Mouse (Mus musculus) heart, adult 8-10 months (tissue): Measurements from ENCODE around the gene Lrrfip2. TPM values are rescaled to one million over a fixed set of nuclear protein-coding genes. Genes with fewer than 3 reads are reported as not detected.
A peak's percentile ranks its signal among the peaks of the same experiment; 100 is the strongest.

Experiments used
- DNase-seq: peaks from one replicate; pipeline ENCODE4 v3.0.0; 2022; ENCODE audit warnings: low spot score
- total RNA-seq, 4 experiments: library from RNA; stranded (reverse); gene quantifications; 2 replicates each; pipeline ENCODE4 v1.2.4; 2022

The Lrrfip2 gene
- total RNA-seq, 4 experiments from 2014 or later, result 89.3 to 102 (median 96.2) TPM

DNA sequence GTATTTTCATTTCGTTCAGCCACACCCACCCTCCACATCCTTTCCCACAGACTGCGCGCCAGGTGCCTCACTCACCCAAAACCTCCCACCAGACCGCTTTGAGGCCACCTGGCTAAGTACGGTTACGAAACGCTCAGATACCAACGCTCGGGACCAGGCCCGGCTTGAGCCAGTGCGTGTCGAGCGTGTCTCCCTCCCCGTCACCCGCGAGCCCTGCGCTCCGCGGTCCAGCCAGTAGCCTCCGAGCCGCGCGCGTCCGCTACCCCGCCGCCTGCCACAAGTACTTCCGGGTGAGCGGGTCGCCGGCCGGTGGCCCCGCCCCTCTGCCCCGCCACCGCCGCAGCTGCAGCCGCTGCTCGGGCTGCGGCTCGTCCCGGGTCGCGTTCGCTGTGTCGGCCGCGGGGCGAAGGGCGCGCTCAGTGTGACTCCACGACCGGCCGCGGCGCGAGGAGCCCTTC lies 431 bp downstream of the Lrrfip2 start:
- DNase-seq, result peak; percentile 80

DNA sequence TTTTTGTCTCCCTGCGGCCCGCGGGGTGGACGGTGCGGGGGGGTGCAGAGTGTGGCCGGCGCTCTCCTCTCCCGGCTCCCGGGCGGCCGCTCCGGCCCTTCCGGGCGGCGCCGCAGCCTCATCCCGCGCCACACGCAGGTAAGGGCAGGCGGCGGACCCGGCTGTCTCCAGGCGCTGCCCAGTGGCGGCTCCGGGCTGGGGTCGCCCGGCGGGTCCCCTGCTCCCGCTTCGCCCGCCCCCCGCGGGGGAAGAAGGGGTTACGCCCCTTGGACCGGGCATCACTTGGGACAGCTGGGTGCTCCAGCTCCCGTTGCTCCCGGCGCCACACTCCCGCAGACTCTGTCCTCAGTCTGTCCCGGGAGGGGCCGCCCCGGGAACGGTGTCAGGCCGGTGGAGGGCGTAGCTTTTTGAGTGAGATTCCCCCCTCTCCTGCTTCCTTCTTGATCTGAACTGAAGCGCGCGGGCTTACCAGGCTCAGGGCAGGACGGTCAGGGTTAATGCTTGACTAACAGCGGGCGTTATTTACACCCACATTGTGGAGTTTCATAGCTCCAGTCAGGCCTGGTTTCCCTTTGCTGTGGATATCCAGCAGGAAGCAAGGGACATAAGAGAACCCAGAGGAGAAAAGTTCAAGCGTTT lies 979 bp downstream of the Lrrfip2 start:
- DNase-seq, result peak; percentile 35

DNA sequence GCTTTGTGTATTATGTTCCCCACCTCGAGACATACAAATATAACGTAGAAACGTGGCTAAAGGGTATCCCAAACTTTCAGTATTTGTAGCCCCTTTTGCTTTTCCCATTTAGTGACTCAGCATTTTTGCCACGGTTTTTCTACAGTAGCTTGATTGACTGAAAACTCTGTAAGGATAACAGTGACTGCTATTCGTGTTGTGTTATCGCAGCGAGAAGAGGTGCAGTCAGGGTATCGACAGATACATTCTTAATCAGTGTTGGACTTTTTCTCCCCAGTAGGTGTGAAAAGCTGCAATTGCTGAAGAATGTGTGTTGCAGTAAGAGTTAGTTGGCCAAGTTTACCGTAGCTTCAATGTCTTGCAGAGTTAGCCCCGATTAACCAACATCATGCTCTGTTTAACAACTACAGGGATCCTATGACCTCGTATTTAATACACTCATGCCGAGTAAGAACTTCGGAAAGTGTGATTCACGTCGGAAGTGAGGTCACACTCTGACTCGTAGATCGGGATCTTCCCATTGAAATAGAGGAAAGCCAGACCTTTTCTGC lies 1.6 kb downstream of the Lrrfip2 start:
- peak; percentile 67 for DNase-seq

DNA sequence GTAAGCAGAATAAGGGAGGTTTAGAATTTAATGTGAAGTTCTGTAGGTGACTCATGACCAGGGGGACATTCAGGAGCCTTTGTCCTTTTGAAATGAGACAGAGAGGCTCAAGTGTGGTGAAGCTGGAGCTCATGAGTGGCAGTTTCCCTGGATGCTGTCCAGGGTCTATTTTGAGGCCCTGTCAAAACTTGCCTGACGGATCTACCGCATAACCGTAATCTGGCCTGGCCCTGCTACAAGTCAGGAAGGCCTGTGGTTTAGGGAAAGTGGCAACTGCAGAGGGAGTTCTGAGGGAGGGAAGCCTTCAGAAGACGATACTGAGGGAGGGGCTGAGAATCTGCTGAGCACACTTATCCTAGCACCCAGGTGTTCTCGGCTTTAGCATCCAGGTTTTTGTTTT lies 5.1 kb downstream of the Lrrfip2 start:
- peak; percentile 64 for DNase-seq

DNA sequence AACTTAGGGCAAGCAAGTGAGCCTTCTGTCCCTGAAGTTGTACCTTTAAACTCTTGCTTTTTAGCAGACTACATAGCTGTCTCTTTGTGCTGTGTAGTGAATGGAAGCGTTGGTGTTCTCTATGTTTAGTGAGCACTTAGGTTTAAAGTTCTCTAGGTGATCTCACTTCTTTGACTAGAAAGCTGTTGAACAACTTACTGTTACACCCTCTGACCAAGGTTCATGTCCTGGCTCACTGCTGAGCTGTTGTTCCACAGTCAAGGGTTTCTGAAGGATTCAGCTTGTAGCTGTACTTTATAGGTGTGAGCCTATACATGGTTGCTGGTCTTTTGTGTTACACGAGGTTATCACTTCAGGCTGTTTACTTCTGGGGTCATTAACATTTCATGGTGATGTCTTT lies 5.9 kb downstream of the Lrrfip2 start:
- no peak for DNase-seq

DNA sequence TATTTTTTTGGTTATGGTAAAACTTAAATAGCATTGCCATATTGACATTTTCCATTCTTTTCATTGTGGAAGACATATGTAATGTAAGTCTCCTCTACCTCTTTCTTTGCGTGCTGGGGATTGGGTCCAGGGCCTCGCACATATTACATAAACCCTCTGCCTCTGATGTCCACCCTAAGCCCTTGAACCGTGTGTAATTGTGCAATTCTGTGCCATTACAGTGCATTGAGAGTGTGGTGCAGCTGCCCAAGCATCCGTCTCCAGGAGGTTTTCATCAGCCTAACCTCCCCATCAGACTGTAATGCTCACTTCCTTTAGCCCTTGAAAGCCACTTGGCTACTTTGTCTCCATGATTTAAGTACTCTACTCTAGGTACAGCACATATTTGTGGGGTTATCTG lies 7.0 kb downstream of the Lrrfip2 start:
- DNase-seq, result no peak

DNA sequence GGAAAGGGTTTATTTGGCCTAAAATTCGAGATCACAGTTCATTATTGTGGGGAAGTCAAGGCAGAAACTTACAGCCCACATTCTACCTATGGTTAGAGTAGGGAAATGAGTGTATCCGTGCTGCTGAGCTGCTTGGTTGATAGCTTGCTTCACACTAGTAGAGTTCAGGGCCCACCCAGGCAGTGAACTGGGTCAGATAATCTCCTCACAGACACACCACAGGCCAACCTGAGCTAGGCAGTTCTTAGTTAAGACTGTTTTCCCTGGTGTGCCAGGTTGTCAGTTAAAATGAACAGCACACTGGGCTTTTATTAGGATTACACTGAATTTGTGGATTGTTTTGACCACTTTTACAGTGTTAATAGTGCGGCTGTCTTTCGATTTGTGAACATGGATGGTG lies 9.3 kb downstream of the Lrrfip2 start:
- DNase-seq, result no peak

DNA sequence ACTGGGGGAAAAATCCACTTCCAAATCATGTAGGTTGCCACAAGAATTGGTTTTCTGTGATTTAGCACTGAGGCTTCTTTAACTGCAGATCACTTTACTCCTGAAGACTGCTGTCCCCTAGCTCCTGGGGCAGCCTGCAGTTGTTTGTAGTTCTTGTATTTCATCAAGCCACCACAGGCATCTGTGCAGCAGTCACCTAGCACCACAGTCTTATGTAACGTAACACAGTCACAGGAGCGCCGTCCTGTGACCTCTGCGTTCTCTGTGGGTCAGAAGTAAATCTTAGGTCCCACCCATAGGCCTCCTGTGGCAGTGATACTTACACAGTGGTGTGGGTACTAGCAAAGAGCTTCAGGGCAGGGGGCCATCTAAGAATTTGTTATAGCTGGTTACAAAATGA lies 10.4 kb downstream of the Lrrfip2 start:
- DNase-seq, result no peak

DNA sequence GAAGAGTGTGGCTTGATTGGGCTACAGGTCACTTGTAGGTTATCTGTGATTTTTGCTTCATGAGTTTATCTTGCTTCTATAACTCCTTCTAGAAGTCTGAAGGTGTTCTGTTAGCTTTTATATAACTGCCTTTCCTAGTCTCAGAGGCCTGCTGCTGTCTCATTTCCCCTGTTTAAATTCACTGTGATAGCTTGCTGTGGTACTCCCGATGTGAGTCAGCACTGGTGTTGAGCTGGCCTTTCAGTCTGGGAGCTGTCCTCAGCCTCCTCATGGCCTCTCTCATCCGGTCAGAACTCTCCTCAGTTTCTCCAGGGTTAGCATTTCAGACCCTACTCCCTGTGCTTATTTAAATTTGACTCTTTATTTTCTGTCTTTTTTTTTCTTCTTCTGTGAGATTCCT lies 12.7 kb downstream of the Lrrfip2 start:
- no peak for DNase-seq

DNA sequence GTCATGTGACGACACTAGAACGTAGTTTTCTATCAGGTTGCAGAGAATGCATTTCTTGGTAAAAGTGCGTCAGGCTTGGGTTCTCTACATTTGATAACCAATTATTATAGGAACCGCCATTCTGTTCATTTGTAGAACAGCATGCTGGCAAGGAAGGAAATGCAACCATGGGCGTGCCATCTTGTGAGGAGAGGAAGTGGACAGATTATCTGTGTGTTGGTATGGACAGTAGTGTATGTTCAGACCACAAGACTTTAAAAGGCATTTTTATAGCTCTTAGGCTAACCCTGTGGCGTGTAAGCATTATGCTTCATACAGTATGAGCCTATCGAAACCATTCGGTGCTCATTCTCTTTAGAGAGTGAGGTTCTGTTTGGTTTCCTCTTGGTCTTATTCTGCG lies 20.8 kb downstream of the Lrrfip2 start:
- no peak for DNase-seq

DNA sequence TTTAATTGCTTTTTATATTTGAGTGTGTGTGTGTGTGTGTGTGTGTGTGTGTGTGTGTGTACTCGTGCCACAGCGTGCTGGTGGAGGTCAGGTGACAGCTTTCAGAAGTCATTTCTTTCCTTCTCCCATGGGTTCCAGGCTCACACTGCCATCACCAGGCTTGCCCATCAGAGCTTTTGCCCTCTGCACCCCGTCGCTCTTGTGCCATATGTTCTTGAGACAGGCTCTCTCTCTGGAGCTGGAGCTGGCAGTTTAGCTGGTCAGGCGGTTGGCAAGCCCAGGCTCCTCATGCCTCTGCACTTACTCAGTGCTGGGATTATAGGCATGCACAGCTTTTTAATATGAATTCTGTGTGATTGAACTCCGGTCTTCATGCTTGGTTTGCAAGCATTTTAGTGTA lies 25.3 kb downstream of the Lrrfip2 start:
- no peak for DNase-seq

DNA sequence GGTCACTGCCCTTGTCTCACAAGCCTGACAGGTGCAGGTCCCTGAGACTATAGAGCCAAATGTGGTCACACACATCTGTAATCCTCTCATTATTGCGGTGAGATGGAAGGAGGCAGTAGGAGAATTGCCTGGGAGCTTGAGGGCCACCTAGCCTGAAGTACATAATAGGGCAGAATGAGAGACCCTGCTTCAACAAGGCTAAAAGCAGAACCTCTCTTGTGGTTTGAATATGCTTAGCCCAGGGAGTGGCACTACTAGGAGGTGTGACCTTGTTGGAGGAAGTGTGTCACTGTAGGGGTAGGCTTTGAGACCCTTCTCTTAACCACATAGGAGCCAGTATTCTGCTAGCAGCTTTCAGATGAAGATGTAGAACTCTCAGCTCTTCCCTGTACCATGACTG lies 26.0 kb downstream of the Lrrfip2 start:
- DNase-seq, result no peak

DNA sequence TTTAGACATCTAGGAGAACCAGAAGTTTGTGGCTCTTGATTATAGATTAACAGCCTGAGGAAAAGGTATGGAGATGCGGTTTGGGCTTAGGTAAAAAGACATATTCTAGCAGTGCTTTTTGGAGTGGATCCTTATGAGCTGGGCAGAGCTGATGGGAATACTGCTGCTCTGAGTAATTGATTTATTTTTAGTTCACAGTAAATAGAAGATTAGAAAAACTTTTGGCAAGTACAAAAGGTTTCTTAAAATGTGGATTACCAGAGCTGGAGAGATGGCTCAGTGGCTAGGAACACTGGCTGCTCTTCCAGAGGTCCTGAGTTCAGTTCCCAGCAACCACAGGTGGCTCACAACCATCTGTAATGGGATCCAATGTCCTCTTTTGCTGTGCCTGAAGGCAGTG lies 27.3 kb downstream of the Lrrfip2 start:
- DNase-seq, result peak; percentile 50

DNA sequence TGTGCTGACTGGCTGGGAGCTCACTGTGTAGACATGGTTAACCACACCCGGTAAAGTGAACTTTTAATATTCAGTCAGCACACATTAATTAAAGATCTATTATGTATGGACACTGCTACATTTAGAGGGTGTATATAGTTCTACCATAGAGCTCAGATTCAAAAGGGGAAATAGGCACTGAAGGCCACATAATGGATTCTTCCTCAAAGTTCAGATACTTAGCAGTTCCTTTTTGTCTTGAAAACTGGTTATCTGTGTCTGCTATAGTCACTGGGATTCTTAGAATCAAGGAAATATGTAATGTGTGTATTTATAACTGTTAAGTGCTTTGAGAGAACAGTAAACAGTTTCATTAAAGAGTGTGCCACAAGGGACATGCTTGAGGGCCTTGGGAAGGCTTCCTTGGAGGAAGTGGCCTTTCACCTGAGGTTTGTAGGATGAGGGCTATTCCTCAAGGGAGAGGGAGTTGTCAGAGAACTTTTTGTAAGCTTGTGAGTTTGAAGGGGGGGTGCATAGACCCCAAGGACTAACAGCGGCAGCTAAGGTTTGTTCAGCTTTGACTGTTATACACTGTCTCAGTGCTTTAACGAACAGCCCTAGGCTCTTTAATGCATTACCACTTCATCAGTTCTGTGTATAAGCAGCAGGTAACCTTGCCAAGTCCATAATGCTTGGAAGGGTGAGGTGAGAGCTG lies 28.3 kb downstream of the Lrrfip2 start:
- no peak for DNase-seq

DNA sequence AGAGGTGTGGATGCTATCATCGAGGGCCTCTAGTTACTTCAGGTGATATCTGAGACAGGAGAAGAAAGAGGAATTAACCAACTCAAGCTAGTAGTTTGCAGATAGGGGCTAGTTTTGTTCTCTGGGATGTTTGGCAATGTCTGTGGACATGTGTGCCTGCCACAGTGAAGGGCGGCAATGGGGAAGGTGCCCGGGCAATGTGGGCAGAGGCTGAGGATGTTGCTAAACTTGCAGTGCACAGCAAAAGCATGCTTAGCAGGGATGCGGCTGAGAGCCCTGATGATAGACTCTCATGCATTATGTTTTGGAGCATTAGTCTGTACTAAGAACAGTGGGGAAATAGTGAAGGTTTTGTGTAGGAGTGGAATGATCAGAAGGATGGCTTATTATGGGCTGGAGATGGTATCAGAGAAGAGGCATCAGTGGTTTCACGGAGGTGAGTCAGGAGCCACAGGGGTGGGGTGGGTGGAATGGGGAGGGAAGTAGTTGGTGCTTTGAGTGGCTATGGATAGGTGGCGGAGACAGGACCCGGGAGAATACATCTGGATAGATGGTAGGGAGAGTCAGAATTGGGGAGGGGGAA lies 28.9 kb downstream of the Lrrfip2 start:
- DNase-seq, result no peak

DNA sequence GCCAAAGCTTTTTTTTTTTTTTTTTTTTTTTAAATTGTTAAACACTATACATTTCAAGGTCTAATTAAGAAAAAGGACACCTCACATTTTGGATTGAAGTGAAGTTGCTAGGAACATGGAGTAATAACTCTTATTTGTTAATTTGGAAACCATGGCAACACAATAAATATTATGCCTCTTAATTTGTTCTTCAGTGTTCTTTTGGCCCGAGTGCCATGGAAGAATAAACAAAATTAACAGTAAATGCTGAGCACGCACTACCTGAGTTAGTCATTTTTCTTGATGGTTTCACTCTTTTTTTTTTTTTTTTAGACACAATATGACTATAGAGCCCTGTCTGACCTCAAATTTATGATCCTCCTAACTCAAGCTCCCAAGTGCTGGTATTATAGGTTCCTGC lies 30.6 kb downstream of the Lrrfip2 start:
- no peak for DNase-seq

DNA sequence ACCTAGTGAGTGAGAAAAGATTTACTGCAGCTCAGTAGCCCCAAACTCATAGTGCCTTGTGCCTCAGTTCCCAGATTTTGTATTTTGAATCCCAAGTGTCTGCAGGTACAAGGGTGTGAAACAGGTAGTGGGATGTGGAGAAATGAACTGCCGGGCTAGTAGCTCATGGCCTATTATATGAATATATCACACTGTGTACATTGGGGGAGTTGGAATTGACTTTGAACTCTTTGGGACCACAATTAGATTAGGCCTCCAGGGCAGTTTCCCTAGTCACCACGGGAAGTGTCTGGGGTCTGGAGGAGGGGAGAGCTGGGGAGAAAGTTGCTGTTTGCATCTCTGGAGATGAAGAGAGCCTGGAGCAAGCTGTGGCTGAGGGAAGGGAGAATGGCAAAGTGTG lies 31.0 kb downstream of the Lrrfip2 start:
- DNase-seq, result no peak

DNA sequence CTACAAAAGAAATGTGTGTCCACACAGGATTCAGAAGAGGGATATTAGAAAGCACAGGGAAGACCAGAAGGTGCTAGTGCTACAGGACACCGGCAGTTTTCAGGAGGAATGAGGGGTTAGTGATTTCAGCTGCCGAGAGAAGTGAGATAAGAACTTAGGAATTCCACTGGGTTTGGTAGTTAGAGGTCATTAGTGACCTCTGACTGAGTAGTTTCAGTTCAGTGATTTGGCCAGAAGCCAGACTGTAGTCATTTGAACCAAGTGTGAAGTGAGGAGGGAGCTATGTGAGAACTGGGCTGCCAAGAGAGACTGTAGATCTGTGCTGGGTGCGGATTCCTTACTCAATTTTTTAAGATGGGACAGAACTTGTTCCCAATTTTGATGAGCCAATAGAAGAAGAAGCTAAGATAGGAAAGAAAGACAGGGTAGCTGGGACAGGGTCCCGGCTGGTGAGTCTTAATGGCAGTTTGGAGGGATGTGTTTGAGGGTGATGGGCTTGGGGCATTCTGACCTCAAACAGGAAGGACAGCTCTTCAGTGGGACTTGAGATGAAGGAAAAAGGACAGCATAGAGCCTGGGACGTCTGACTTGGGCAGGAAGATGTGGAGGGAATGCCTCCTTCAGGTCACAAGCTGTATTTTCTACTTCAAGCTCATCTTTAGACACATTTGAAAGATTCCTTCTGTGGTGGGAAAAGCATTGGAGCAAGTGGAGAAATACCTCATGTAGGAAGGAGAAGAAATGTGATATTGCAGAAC lies 32.0 kb downstream of the Lrrfip2 start:
- peak; percentile 84 for DNase-seq

DNA sequence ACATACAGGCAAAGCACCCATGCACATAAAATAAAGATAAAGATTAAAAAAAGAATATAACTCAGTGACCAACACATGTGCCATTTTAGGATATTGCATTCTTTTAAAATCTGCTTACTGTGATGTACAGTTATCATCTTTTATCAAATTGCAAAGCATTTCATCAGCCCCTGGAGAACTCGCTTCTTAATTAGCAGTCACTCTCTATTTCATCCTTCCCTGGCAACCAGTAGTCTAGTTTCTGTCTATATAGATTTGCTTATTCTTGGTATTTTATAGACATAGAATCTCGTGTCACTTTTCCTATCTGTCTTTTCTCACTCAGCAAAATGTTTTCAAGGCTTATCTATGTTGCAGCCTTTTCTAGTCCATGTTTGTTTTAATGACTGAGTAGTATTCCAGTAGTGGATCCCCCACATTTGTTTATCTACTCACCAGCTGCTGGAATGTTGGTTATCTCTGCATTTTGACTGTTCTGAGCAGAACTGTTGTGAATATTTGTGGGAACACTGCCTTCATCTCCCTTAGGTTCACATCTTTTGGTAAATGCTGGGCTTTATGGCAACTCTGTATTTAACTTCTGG lies 35.0 kb downstream of the Lrrfip2 start:
- DNase-seq, result no peak

DNA sequence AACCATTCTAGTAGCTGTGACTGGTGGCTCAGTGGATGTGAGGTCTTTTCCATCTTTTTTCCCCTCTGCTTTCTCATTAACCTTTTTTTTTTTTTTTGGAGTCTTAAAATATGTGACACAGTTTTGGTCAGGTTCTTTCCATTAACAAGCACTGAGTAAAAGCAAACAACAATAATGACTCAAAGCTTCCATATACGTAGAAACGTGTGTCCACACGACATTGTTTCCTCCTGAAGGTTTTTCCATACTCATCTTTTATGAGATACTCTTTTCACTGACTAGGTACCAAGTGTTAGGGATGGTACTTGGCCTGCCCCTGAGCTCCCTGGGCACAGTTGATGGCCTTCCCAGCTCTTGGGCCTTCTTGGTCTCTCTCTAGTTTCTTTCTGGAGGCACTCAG lies 35.6 kb downstream of the Lrrfip2 start:
- DNase-seq, result no peak

DNA sequence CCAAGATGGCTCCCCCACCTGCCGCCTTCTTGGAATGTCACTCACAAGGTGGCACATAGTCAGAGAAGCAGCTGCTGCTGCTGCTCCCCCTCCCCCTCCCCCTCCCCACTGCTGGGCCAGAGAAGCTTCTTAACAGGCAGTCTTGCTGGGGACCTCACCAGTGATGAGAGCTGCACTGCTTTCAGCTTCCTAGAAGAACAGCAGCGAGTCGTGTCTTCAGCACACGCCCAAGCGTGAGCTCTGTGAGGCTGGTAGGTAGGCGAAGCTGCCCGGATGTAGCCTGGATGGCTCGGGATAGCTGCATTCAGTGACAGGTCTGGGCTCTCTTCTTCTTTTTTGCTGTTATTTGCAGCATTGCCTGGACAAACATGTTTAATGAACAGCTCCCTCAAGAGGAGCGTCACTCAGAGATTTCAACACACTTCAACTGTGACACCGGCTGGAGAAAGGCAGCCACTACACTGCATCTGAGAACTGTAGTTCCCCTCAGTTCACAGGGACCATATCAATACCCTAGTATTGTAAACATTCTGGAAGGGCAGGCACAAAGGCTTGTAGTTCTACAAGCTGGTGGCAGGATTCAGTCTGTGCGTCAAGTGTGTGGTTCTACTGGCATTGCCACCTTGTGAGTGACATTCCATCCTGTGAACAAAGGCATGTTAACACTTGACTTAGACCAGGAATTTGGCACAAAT lies 38.5 kb downstream of the Lrrfip2 start:
- DNase-seq, result no peak
